Mouse (Mus musculus): Measurements from ENCODE around the gene Arhgef28.

DNA sequence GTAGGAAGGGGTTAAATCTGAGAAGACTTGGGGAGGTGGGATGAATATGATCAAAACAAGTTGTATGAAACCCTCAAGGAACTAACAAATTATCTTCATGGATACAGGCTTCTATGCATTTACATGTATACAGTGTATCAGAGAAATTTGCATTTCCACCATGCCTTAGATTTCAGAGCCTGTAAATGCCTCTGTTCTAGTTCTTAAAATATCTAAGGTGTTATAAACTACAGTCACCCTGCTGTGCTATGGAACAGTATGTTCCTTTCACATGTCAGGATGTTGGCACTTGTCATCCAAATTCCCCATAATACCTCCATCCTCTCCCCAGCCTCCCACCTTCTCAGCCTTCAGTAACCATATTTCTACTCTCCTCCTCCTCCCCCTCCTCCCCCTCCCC lies 168.5 kb downstream of the Arhgef28 start:
- TF ChIP-seq EP300 (IDR thresholded peaks at IDR 0.05; ENCODE audit: insufficient read depth, low read depth, low read length), result no peak
- TF ChIP-seq POLR2A (IDR thresholded peaks at IDR 0.05; ENCODE audit: insufficient read depth, low read length), result no peak
- no peak for TF ChIP-seq CTCF (IDR thresholded peaks at IDR 0.05; ENCODE audit: low read depth, low read length)
